Comparison of ENCODE assay signal across 8 mouse cellular contexts in genomic region chr3:103102454-103103390, GRCm38 (mm10). TPM values are rescaled to one million over a fixed set of nuclear protein-coding genes. Genes with fewer than 3 reads are reported as not detected.
DNase-seq lines count a peak whose midpoint lies in the region; ATAC-seq lines count a peak whose summit lies in the region.

Dennd2c (plus strand) TSS chr3:103102604.

- peak within 1 kb of the TSS; percentile 37; the same call in 1 of the 2 replicates for H3K9ac ChIP-seq in hindbrain, embryonic 11.5 days (ENCODE audit: low read depth, low read length)
- peak within 1 kb of the TSS; percentile 86 for H3K9ac ChIP-seq in lung, embryonic 16.5 days (ENCODE audit: low read length)

- ATAC-seq in hindbrain, embryonic 11.5 days (ENCODE audit: low FRiP score): peak; percentile 96
- ATAC-seq in lung, embryonic 16.5 days (ENCODE audit: low read depth): peak; percentile 99

- 1% methylated on average over 72 of the region's 72 CpGs for WGBS in hindbrain, embryonic 11.5 days
- WGBS in lung, embryonic 16.5 days: under 1% methylated on average over 59 of the region's 72 CpGs

- no peaks in the 10 kb centered on the region for H3K36me3 ChIP-seq in hindbrain, embryonic 11.5 days (ENCODE audit: control insufficient read depth, insufficient read depth, low read length)
- no peaks in the 10 kb centered on the region for H3K36me3 ChIP-seq in lung, embryonic 16.5 days (ENCODE audit: control insufficient read depth, insufficient read depth, low read length)

- no peaks in the 10 kb centered on the region for H3K9me3 ChIP-seq in hindbrain, embryonic 11.5 days (ENCODE audit: control insufficient read depth, low read length)
- H3K9me3 ChIP-seq in lung, embryonic 16.5 days (ENCODE audit: control insufficient read depth, low read length): no peaks in the 10 kb centered on the region

- no peak within 1 kb of the TSS for H3K27ac ChIP-seq in hindbrain, embryonic 11.5 days (ENCODE audit: low read depth, low read length)
- H3K27ac ChIP-seq in lung, embryonic 16.5 days (ENCODE audit: low read length): peak within 1 kb of the TSS; percentile 91

- DNase-seq in NIH3T3 (ENCODE audit: low read depth): peak; percentile 95
- DNase-seq in cerebellum, postnatal 10 days: peak; percentile 83 to 88
- DNase-seq in frontal cortex, postnatal 10 days (ENCODE audit: low spot score in 2 of 2): peak; percentile 57 to 81
- peak; percentile 90 for DNase-seq in hindbrain, embryonic 11.5 days (ENCODE audit: low spot score)
- peak; percentile 77 for DNase-seq in layer of hippocampus, adult 9-11 months
- peak; percentile 90 for DNase-seq in ovary, adult 18-20 months (ENCODE audit: low spot score)
- DNase-seq in thymus, postnatal 0 days (ENCODE audit: low spot score): peak; percentile 89

- H3K4me2 ChIP-seq in hindbrain, embryonic 11.5 days (replicated peaks; ENCODE audit: low read depth, low read length): peak within 1 kb of the TSS; percentile 64
- H3K4me2 ChIP-seq in lung, embryonic 16.5 days (ENCODE audit: low read depth, low read length): peak within 1 kb of the TSS; percentile 88

- peak within 1 kb of the TSS; percentile 38 for H3K4me3 ChIP-seq in hindbrain, embryonic 11.5 days (ENCODE audit: low read depth, low read length)
- peak within 1 kb of the TSS; percentile 88 for H3K4me3 ChIP-seq in lung, embryonic 16.5 days (ENCODE audit: low read length)

- H3K4me1 ChIP-seq in hindbrain, embryonic 11.5 days (replicated peaks; ENCODE audit: control insufficient read depth, insufficient read depth, low read length): no peaks in the 10 kb centered on the region
- H3K4me1 ChIP-seq in lung, embryonic 16.5 days (replicated peaks; ENCODE audit: control insufficient read depth, insufficient read depth, low read length): peaks cover 4% of the 10 kb centered on the region; the same call in 1 of the 2 replicates

- H3K27me3 ChIP-seq in hindbrain, embryonic 11.5 days (ENCODE audit: control insufficient read depth, insufficient read depth, low read length): peaks cover 11% of the 10 kb centered on the region
- H3K27me3 ChIP-seq in lung, embryonic 16.5 days (ENCODE audit: control insufficient read depth, insufficient read depth, low read depth, low read length): no peaks in the 10 kb centered on the region

RNA-seq across cellular contexts. Expression of gene Dennd2c, which starts in this region (rescaled TPM):
- 2.5 and 2.9 TPM in 2 replicates for polyA plus RNA-seq in hindbrain, embryonic 11.5 days (2014; fragmentation: Nextera tagmentation; extraction: Ambion mirVana)
- 6.3 and 7.0 TPM in 2 replicates for polyA plus RNA-seq in lung, embryonic 16.5 days (2015; fragmentation: Nextera tagmentation; extraction: Ambion mirVana)
- 7.4 and 7.8 TPM in 2 replicates for polyA plus RNA-seq in thymus, postnatal 0 days (2015; fragmentation: Nextera tagmentation; extraction: Ambion mirVana)
